Mouse (Mus musculus) spleen, adult 2 months (tissue): ENCODE data around the gene Plg.

Source experiments
- CTCF ChIP-seq: fragments of 200-500 bp; IDR thresholded peaks from 2 replicates; pipeline ENCODE4 v1.5.1; 2011; ENCODE audit warnings: mild to moderate bottlenecking, inconsistent platforms; ENCODE audit not compliant: insufficient read depth, insufficient read length, insufficient replicate concordance; ENCODE audit errors: extremely low read depth
- POLR2A ChIP-seq: fragments of 200-500 bp; IDR thresholded peaks from 2 replicates; pipeline ENCODE4 v1.6.1; 2011; ENCODE audit warnings: low read depth, low read length, inconsistent platforms

DNA sequence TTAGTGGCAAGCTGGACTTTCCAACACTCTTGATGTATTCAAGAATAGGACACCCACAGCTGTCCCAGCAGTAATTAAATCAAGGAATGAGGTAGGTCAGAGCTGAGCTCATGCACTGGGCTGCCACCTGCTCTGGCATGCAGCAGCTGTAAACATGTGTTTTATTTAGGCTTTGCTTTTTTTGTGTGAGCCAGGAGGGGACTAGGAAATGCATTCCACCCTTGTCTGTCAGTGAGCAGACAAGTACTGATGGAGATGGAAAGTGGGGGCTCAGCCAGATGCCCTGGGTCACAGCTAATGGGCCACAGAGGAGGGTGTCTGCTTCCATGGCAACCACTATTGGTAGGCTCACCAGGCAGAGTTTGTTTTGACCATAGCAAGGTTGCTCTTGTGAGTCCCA is 50.0 kb downstream of the Plg start:
- TF ChIP-seq POLR2A = no peak
- TF ChIP-seq CTCF = no peak
